Mouse (Mus musculus) myocyte (in vitro differentiated cells): Measurements from ENCODE around the gene Mptx2.

Experiments
- MYOD1 ChIP-seq, 3 experiments: IDR thresholded peaks; one replicate each; pipeline ENCODE4 v1.6.1; 2011; ENCODE audit warnings: control low read depth in 2 of 3, low read depth in 2 of 3, mild to moderate bottlenecking in 2 of 3, moderate library complexity in 1 of 3; ENCODE audit not compliant: insufficient read length in 2 of 3, control insufficient read depth in 1 of 3
- POLR2A ChIP-seq: IDR thresholded peaks from one replicate; pipeline ENCODE4 v1.6.1; 2011; ENCODE audit warnings: low read depth, mild to moderate bottlenecking, control low read depth, moderate library complexity; ENCODE audit not compliant: insufficient read length
- USF1 ChIP-seq: IDR thresholded peaks from one replicate; pipeline ENCODE4 v1.6.1; 2011; ENCODE audit warnings: low read depth, mild to moderate bottlenecking, control low read depth, moderate library complexity

- no peak for TF ChIP-seq USF1
- TF ChIP-seq POLR2A = no peak
- TF ChIP-seq MYOD1 (IDR thresholded peaks at IDR 0.05; ENCODE audit: control insufficient read depth in 1 of 3, insufficient read length in 2 of 3, low read depth in 2 of 3) = no peak
Measured at GRCm38 (mm10) chr1:173325395-173325794, 47.8 kb upstream of the Mptx2 start.
